Mouse (Mus musculus) megakaryocyte progenitor cell, adult 5-6 weeks (primary cell): ENCODE results near the gene Tes. TPM values are rescaled to one million over a fixed set of nuclear protein-coding genes. Genes with fewer than 3 reads are reported as not detected.
"Not testable (repeated sequence)": the region's sequence is repeated elsewhere in the genome, so short reads cannot be mapped to it uniquely, and the experiment has no call there.

Source experiments
- ATAC-seq: replicated peaks from 2 replicates; pipeline ENCODE4 v1.8.0; 2016; ENCODE audit warnings: mild to moderate bottlenecking, moderate TSS enrichment, inconsistent platforms; ENCODE audit not compliant: poor library complexity
- total RNA-seq, 2 experiments: library from RNA; stranded (forward) in 1 of 2; stranded (reverse) in 1 of 2; fragments of 157-497, 149-512 nt in 1 of 2; fragments of 200-1000 nt in 1 of 2; gene quantifications; 2 replicates each; pipeline versions ENCODE4 v1.2.3 to v1.2.4; 2015 to 2017

Tes gene
- total RNA-seq (2015) (33.8 and 39.7 TPM in 2 replicates), total RNA-seq (2017) (41.6 and 46.1 TPM in 2 replicates)

DNA sequence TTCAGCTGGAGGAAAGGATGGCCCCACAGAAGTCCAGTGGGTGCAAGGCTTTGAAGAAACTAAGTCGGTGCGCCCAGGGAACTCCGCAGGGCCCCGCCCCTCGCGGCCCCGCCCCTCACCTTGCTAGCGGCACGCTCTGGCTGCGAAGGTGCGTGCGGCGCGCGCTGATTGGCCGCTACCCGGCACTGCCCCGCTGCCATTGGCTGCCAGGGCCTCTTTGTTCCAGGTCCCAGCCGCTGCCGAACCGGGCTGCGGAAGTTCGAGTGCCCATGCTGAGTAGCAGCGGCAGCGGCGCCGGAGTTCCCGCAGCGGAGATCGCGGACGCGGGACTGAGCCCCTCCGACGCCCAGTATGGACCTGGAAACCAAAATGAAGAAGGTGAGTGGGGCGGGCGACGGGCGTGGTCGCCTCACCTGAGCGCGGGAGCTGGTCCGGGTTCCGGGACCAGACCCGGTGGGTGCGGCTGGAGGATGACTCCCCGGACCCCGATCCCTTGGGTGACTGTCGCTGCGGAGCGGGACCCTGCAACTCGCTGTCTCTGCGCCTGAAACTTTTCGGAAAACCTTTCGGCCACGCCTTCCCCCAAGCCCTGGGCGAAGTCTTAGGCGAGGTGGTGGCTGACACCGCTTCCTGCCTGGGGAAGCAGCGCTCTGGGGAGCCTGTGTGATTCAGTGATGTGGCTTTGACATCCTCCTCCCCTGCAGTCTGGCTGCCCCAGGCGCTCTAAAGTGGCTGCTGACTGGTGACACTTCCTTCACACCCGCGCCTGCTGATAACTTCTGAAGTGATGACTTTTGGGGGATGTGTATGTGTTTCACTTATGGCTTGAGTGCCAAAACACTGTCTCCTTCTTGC lies at the start of gene Tes:
Gene Tes (plus strand): TSS at position 214 of the 855 bp plus-strand sequence.
- ATAC-seq, result peak; percentile 87

DNA sequence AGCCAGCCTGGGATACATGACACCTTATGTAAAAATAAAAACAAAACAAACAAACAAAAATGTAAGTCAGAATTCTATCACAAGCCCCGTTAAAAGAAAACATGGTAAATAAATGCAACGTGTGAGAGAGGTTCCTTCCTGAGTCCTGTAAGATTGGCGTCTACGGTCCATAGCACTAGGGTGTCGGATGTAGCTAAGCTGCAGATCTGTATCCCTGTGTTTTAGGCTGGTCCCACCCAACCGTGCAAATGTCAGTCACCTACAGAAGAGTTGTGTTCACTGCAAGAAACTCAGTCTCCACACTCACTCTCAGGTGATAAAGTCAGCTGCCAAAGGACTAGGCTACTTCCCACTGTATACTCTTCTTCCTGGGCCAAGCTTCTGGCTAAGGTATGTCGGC lies 39.1 kb upstream of the Tes start:
- no peak for ATAC-seq

DNA sequence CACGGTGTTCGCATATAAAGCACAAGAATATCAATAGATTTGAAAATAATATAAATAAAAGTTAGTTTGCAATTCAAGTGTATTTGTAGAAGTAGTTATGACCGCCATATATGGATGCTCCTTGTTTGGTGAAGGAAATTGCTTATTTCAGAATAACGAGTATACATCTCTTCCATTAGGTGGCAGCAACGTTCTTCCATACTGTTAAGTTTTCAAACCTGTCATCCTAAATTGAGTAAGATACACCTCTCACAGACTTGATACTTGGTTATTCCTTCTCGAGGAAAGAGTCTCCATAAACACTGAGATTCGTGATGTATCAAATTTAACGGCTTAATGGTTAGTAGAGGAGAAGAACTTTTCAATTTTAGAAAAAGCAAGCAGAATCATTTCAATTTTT lies 37.4 kb upstream of the Tes start:
- peak; percentile 94 for ATAC-seq

DNA sequence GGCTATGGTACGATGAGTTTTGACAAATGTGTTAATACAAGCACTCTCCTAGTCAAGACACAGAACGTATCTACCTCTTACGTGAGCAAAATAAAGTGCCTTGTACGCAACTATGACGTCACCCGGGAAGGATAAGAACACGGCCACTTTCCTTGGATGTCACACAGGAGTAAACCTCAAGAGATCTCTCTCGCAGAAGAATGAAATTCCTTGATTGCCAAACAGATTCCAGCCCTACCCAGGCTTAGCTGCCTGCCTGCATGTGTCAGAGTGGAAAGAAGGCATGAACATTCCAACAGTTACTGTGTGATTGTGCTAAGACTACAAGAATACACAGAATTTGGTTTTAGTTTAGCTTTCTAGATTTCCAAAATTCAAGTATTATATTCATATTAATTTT lies 36.1 kb upstream of the Tes start:
- ATAC-seq, result no peak

DNA sequence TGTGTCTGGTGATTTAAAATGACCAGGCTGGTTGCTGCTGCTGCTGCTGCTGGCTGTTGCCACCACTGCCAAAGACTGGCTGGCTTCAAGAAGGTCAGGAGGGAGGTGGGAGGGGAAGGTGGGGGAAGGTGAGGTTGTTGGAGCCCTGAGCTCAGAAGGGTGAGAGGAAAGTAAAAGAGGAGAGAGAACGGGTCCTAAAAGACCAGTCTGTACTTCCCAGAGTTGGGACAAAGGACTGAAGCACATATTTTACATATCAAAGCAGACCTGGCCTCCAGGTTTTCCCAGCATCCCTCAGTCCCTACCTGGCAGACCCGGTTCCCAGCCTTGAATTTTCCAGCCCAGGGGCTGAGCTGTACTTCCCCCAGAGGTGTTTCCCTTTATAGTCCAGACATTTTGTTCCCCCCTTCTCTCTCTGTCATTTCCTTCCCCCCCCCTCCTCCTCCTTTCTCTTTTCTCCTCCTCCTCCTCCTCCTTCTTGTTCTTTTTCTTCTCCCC lies 32.7 kb upstream of the Tes start:
- ATAC-seq, result no peak

DNA sequence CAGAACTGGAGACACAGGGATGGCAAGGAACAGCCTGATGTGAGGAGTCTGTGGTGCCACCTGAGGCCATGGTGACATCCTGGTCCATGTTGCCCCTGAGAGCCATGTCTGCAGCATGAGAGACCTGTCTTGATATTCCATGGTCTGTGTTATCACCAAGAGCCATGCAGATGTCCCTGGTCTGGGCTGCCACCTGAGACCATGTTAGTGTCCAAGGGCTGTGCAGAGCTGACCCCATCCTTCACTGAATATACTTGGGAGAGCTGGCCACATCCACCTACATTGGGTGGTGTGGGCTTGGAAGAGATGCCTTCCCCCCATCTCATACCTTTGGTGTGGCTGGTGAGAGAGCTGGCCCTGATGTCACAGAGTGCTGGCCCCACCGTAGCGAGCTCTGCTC lies 30.9 kb upstream of the Tes start:
- no peak for ATAC-seq

DNA sequence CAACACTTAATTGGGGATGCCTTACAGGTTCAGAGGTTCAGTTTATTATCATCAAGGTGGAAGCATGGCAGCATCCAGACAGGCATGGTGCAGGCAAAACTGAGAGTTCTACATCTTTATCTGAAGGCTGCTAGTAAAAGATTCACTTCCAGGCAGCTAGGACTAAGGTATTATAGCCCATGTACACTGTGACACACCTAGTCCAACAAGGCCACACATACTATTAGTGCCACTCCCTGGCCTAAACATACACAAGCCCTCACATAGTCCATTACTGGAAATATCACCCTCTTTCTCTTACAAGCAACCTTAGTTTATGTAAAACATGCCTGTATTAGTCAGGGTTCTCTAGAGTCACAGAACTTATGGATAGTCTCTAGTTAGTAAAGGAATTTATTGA lies 29.7 kb upstream of the Tes start:
- ATAC-seq, result no peak

DNA sequence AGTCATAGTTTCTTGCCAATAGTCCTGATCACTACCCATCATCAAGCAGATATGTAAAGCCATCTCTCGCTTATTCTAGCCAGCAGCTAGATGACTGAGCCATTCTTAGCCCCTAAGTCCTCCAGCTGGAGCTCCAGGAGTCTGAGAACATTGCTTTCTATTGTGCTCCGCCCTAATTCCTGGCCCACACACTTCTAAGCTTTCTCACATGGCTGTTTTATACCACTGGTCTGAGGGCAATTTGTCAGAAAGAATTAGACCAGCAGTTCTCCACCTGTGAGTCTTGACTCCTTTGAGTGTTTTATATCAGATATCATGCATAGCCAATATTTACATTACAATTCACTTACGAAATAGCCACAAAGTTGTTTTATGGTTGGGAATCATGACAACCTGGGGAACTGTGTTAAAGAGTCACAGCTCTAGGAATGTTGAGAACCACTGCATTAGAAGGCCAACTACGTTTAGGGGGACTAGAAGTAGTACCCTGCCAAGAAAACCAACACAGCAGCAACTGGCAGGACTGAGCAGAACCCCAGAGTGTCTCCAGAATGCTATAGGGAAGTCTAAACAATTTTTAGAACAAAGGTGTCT lies 13.4 kb upstream of the Tes start:
- no peak for ATAC-seq

DNA sequence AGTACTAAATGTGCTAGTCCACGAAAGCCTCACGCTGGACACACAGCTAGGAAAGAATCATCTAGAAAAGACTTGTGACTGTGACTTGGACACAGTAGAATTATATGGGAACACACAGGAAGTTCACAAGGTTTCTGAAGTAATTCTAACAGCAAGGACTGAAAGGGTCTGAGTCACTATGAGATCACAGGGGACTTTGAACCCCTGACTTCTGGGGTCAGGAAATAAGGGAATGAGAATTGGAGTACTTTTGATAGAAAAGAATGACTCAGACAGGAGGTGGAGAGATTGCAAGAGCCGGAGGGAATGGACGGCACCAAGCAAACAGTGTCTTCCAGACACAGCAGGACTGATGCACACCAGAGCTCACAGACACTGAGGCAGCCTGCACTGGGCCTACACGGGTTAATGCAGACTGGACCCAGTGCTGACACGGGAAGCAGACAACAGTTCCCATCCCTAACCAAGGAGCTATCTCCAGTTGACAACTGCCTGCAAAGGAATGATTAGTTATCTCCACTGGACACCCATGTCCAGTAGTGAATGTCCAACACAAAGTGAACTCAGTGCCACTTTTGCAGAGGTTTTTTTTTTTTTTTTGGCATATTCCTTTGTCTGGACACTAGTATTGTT lies 11.8 kb upstream of the Tes start:
- ATAC-seq, result no peak

DNA sequence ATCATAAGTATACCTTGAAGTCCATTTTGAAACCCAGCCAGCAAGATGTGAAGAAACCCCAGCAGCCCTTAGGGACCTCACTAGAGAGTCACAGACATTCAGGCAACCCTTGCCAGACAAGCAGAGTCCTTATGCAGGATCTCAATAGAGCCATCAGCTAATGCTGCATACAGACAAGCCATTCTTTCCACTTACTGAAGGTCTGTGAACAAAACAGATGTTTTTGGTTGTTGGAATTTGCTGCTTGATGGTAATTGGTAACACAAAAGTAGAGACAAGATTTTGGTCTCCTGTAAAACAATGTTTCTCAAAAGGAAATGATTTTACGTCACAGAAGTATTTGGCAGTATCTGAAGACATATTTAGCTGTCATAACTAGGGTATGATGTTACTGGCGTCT lies 10.2 kb upstream of the Tes start:
- ATAC-seq, result no peak

DNA sequence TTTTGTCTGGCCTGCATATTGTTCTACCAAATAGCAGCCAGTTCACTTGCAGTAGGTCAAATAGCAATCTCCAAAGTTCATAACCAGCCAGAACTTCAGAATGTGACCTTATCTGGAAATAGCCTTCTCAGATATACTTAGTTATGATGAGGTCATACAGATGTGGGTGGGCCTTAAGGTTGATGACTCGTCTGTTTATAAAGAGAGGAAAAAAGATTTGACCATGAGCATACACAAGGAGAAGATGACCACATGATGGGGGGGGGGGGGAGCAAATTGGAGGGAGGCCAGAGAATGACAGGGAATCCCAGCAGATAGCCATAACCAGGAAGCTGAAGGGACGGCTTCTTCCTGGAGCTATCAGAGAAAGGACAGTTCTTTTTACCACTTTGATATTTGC lies 9.3 kb upstream of the Tes start:
- no peak for ATAC-seq

DNA sequence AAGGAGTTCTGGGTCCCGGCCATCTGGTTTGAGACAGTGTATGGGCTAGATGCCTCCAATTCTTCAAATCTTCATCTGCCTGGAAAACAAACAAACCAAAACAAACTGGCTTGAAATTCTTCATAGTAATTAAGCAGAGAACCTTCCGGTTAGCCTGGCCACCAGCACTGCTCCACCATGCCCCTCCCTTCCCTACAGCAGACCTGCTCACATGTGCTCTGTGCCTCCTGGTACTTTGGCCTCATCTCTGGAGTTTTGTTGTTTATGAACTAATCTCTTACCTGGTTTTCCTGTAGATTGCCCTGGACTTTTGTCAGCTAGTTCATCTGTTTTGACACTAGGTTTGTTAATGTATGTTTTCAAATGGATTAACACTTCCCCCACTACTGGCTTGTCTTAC lies 5.4 kb upstream of the Tes start:
- ATAC-seq, result no peak

DNA sequence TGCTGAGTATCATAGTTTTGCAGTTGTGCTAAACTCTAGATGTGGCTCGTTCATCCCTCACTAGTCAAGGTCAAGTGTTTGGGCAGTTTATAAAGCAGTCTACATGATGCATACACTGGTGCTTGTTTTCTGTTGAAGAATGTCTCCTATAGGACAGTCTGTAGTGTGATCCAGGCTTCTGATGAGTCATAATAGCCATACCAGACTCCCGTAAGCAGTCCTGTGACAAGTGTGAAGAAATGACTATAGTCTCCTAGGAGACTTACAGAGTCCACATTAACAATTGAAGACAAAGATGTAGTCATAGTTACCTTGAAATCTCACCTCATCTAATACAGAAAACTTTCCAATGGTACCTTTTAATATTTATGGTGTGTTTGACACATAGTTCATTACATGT lies 4.8 kb upstream of the Tes start:
- no peak for ATAC-seq

DNA sequence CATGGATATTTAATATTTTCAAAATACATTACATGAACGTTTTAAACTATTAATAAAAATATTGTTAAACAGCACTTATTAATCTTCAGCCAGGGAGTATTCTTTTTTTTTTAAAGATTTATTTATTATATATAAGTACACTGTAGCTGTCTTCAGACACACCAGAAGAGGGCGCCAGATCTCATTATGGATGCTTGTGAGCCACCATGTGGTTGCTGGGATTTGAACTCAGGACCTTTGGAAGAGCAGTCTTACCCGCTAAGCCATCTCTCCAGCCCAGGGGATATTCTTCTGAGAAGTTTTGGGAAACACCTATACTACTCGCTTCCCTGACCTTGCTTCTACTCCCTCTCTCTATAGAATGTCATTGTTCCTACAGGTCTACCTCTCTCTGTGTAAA lies 3.1 kb upstream of the Tes start:
- not testable (repeated sequence) for ATAC-seq

DNA sequence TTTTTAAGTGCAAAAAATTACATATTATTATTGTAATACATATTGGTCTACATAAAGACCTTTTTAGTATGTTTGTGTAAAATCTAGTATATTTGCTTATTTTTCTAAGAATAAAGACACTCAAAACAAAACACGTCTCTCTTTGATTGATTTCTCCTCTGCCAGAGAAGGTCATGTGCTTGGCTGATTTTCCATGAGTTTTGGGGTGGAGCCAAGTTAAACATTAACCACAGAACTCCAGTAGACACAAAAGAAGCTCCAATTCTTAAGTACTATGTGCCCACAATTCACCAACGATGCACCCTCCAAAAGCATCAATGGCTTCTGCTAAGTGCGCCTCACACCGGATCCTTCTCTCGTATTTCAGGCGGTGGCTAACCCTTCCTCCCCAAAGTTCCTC lies 2.6 kb upstream of the Tes start:
- no peak for ATAC-seq

DNA sequence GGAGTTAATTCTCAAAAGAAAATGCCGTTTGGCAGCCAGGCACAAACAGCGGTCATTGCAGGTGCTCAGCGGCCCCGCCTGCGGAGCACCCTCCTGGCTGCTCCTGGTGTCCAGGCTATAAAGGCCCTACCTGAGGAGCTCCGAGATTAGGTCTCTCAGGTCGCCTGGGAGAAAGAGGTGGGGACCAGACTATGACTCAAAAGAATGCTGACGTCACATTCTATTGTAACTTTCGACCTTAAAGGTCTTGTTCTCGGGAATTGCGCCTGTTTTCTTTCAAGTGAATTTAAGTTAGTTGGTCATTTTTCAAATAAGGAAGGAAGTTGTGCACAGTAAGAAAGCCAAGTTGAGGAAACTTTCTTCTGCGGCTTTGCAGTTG lies 831 bp downstream of the Tes start:
- ATAC-seq, result peak; percentile 44

DNA sequence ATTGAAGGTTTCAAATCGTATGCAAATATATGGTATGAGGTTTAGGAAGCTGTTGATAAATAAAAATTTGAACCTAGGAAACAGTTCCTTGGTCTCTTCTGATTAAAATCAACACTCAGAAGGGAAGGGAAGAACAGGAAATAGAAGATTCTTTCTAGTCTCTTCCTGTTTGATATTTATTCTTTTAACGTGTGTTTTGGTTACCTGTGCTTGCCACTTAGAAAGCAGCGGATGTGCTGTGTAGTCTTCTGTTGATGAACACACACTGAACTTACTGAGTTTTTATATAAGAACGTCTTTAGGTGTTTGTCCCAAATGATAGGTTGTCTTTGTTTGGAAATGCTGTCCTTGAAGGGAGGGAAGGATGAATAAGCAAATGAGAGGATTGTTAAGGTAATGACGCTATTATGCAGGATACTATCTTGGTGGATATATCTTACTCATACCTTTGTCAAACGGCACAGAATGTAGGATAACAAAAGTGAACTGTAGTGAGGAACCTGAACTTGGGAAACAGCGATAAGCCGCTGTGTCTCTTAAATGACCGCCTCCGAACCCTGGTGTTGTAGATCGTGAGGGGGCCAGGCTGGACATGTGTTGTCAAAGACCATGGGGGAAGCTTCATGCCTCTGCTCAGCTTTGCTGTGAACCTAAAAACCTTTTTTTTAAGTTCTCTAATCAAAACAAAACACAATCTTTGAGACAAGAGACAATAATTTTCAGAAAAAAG lies 1.4 kb downstream of the Tes start:
- no peak for ATAC-seq

DNA sequence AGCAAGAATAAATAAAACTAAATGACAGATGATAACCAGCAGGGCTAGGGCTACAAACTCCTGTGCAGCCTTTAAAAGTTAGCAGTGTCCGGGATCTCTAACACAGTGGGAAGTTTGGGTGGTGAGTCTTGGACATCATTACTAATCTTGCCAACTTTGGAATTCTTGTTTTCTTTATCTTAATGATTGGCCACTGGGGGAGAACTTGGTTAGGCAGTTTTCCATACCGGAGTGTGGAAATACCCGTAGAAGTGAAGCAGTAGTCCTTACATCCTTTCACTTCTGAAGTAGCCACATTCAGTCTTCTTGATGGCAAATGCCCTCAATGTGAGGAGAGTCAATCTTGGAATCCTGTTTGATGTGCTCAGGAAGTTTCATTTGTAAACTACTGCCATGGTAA lies 7.0 kb downstream of the Tes start:
- no peak for ATAC-seq

DNA sequence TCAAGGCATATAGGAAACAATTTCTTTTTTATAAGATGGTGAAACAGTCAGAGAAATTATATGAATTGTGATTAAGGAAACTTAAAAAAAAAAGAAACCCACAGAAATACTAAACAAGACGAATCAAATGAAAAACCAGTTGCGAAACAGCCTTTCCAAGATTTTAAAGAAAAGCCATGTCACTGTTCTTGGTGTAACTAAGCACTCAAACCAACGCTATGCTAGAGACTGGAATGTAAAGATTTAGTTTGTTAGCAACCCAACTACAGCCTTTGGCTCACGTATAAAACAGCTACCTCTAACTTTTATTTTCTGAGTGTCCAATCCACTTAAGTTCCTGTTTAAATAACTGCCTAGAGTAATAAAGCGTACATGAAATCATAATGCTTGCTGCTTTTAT lies 7.4 kb downstream of the Tes start:
- ATAC-seq, result no peak

DNA sequence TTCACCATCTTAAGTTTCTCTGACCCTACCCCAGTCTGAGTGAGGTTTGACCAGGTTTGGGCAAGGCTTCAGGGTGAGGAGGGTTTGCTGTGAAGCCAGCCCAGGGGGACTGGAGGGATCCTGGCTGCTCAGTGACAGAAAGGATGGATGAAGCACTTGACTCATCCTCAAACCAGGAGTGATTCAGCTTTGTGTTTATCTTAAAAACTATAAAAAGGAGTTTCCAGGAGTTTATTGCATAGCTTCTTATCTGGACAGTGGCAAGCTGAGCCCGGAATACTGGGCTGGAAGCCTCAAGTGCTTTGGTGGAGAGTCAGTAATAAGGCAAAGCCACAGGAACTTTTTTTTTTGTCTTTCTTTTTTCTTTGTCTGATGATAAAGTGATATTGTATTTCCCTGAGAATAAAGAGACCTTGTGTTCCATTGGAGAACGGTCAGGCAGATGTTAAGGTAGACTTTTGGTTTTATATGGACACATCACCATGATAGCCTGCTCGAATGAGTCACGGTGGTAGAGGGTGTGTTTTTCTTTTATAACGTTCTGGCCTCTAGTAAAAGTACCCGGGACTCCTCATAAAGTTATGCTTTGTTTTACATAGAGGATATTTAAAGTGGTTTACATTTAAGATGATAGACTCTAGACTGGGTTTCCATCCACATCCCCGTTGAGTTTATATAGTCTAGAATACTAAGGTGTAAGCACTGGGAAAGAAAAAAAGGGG lies 8.0 kb downstream of the Tes start:
- ATAC-seq, result no peak

DNA sequence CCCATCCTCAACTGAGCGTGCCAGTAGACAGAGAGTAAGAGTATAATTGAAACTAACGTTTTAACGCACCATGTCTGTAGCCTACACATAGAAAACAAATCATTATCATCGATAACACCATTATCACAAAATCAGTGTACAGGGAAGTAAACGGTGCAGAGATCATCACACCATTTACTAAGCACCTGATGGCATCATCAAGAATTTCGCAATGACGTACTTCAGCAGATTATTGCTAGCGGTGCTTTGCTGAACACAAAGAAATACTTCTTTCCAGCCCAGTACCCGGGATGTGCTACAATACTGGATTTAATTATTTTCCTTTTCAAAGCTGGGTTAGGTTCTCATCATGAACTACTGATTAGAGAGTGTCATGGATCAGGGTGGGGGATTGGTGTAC lies 12.3 kb downstream of the Tes start:
- no peak for ATAC-seq
